Mouse (Mus musculus) intestine, embryonic 15.5 days (tissue): ENCODE measurements around the gene Eif4enif1. TPM values are rescaled to one million over a fixed set of nuclear protein-coding genes. Genes with fewer than 3 reads are reported as not detected.

Experiments used
- ATAC-seq: fragments of 200-750 bp; cut with Nextera tagmentation; 2 replicates; pipeline ENCODE4 v1.8.0; 2017; ENCODE audit warnings: moderate TSS enrichment, moderate library complexity
- H3K27ac ChIP-seq: fragments of 300-500 bp; sonication (generic); 2 replicates; pipeline ENCODE4 v1.5.1; 2015; ENCODE audit warnings: mild to moderate bottlenecking, inconsistent platforms
- H3K27me3 ChIP-seq: fragments of 300-500 bp; sonication (generic); replicated peaks from 2 replicates; pipeline ENCODE4 v1.6.1; 2015; ENCODE audit warnings: inconsistent platforms
- H3K36me3 ChIP-seq: fragments of 300-500 bp; sonication (generic); 2 replicates; pipeline ENCODE4 v1.6.1; 2015; ENCODE audit warnings: inconsistent platforms
- H3K4me1 ChIP-seq: fragments of 300-500 bp; sonication (generic); replicated peaks from 2 replicates; pipeline ENCODE4 v1.6.1; 2015; ENCODE audit warnings: inconsistent platforms
- H3K4me2 ChIP-seq: fragments of 300-500 bp; sonication (generic); replicated peaks from 2 replicates; pipeline ENCODE4 v1.6.1; 2015; ENCODE audit warnings: mild to moderate bottlenecking, inconsistent platforms
- H3K4me3 ChIP-seq: fragments of 300-500 bp; sonication (generic); replicated peaks from 2 replicates; pipeline ENCODE4 v1.5.1; 2015; ENCODE audit warnings: inconsistent platforms
- H3K9ac ChIP-seq: fragments of 300-500 bp; sonication (generic); 2 replicates; pipeline ENCODE4 v1.6.1; 2015; ENCODE audit warnings: inconsistent platforms
- H3K9me3 ChIP-seq: fragments of 300-500 bp; sonication (generic); 2 replicates; pipeline ENCODE4 v1.6.1; 2016; ENCODE audit warnings: inconsistent platforms
- WGBS: fragments of 180-500 bp; shearing (Covaris S2); methylation state at CpG from one replicate; pipeline ENCODE4 v1.1.7; 2015; 5-methylcytosine and 5-hydroxymethylcytosine counted together
- polyA plus RNA-seq: library from polyadenylated mRNA; unstranded; fragments of >200 nt; fragmentation: Nextera tagmentation; extraction: Ambion mirVana; gene quantifications from 2 replicates; pipeline ENCODE4 v1.2.1, GENCODE M21; 2015

The Eif4enif1 gene
- polyA plus RNA-seq, 1 experiment from 2014 or later, result 40.0 TPM

DNA sequence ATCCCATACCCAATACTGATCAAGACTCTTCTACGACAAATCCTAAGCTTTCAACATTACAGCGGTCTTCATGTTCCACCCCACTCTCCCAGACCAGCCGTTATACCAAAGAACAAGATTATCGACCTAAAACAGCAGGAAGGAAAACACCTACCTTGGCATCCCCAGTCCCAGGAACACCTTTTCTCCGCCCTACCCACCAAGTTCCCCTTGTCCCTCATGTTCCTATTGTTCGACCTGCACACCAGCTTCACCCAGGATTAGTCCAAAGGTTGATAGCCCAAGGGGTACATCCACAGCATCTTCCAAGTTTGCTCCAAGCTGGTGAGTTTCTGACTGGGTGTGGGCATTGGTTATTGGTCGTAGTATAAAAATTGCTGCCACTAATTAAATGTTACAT lies 40.2 kb downstream of the Eif4enif1 start:
- Histone ChIP-seq H3K27ac (no peak overlapping the region), H3K9me3 (peaks cover 3% of the 10 kb centered on the region; the same call in 1 of the 2 replicates), H3K27me3 (no peaks in the 10 kb centered on the region), H3K4me2 (no peak overlapping the region), H3K4me1 (no peaks in the 10 kb centered on the region), H3K36me3 (peaks cover 37% of the 10 kb centered on the region), H3K4me3 (no peak overlapping the region), H3K9ac (no peak overlapping the region)
- WGBS, result 93% methylated on average over 7 of the region's 7 CpGs
- ATAC-seq, result no peak

GRCm38 (mm10) chr11:3243771-3244170 lies 41.6 kb downstream of the Eif4enif1 start:
- Histone ChIP-seq H3K4me3 (no peak overlapping the region), H3K9ac (no peak overlapping the region), H3K4me1 (no peaks in the 10 kb centered on the region), H3K36me3 (peaks cover 39% of the 10 kb centered on the region), H3K9me3 (peaks cover 3% of the 10 kb centered on the region; the same call in 1 of the 2 replicates), H3K27me3 (no peaks in the 10 kb centered on the region), H3K4me2 (no peak overlapping the region), H3K27ac (no peak overlapping the region)
- no peak for ATAC-seq
- 78% methylated on average over 4 of the region's 4 CpGs for WGBS

- ATAC-seq, result no peak
- Histone ChIP-seq H3K4me1 (no peaks in the 10 kb centered on the region), H3K27ac (no peak overlapping the region), H3K9me3 (no peaks in the 10 kb centered on the region), H3K4me2 (no peak overlapping the region), H3K9ac (no peak overlapping the region), H3K36me3 (peaks cover 44% of the 10 kb centered on the region), H3K27me3 (no peaks in the 10 kb centered on the region), H3K4me3 (no peak overlapping the region)
- 92% methylated on average over 2 of the region's 2 CpGs for WGBS
Observed at GRCm38 (mm10) chr11:3247387-3247786, 45.2 kb downstream of the Eif4enif1 start.

GRCm38 (mm10) chr11:3259537-3259936 lies 57.3 kb downstream of the Eif4enif1 start:
- Histone ChIP-seq H3K27ac (no peak overlapping the region), H3K4me1 (peaks cover 5% of the 10 kb centered on the region; the same call in 1 of the 2 replicates), H3K4me2 (no peak overlapping the region), H3K27me3 (no peaks in the 10 kb centered on the region), H3K4me3 (no peak overlapping the region), H3K9ac (no peak overlapping the region), H3K9me3 (no peaks in the 10 kb centered on the region), H3K36me3 (peaks cover 38% of the 10 kb centered on the region)
- no peak for ATAC-seq
- 88% methylated on average over 1 of the region's 1 CpGs for WGBS

- H3K27me3 ChIP-seq, result no peaks in the 10 kb centered on the region
- peak; percentile 15 for ATAC-seq
- H3K9me3 ChIP-seq, result no peaks in the 10 kb centered on the region
- H3K27ac ChIP-seq, result peak overlapping the region; percentile 85
- peak overlapping the region; percentile 95 for H3K9ac ChIP-seq
- peaks cover 12% of the 10 kb centered on the region for H3K4me1 ChIP-seq
- peak overlapping the region; percentile 69 for H3K4me3 ChIP-seq
- peaks cover 13% of the 10 kb centered on the region for H3K36me3 ChIP-seq
- H3K4me2 ChIP-seq, result peak overlapping the region; percentile 62
- under 1% methylated on average over 26 of the region's 26 CpGs for WGBS
Observed at GRCm38 (mm10) chr11:3265291-3266078, 63.3 kb downstream of the Eif4enif1 start.

- H3K4me2 ChIP-seq, result peak within 1 kb of the TSS; percentile 62
- H3K27ac ChIP-seq, result peak within 1 kb of the TSS; percentile 85
- peak within 1 kb of the TSS; percentile 69 for H3K4me3 ChIP-seq
- H3K9ac ChIP-seq, result peak within 1 kb of the TSS; percentile 95
- ATAC-seq, result peak; percentile 99
- H3K9me3 ChIP-seq, result no peaks in the 10 kb centered on the region
- no peaks in the 10 kb centered on the region for H3K27me3 ChIP-seq
- under 1% methylated on average over 69 of the region's 72 CpGs for WGBS
- H3K4me1 ChIP-seq, result peaks cover 12% of the 10 kb centered on the region
- H3K36me3 ChIP-seq, result peaks cover 9% of the 10 kb centered on the region
Observed at GRCm38 (mm10) chr11:3266079-3266685, 64.0 kb downstream of the Eif4enif1 start, which contains the start of gene Drg1. Drg1 (minus strand) TSS chr11:3266415.

DNA sequence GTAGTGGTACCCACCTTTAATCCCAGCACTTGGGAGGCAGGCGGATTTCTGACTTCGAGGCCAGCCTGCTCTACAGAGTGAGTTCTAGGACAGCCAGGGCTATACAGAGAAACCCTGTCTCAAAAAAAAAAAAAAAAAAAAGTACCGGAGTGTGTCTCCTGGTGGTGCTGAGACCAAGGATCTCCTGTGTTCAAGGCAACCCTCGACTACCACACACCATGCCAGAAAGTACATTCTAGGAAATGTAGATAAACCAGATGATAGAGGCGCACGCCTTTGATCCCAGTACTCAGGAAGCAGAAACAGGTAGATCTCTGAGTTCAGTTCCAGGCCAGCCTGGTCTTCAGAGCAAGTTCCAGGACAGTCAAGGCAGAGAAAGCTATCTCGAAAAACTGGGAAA lies 64.9 kb downstream of the Eif4enif1 start:
- ATAC-seq, result no peak; the same call in 1 of the 2 replicates
- H3K4me2 ChIP-seq, result peak overlapping the region; percentile 52
- H3K9ac ChIP-seq, result peak overlapping the region; percentile 95; the same call in 1 of the 2 replicates
- peak overlapping the region; percentile 69 for H3K4me3 ChIP-seq
- no peak overlapping the region for H3K27ac ChIP-seq
- H3K27me3 ChIP-seq, result no peaks in the 10 kb centered on the region
- WGBS, result 50% methylated on average over 7 of the region's 7 CpGs
- H3K36me3 ChIP-seq, result peaks cover 3% of the 10 kb centered on the region; the same call in 1 of the 2 replicates
- H3K9me3 ChIP-seq, result no peaks in the 10 kb centered on the region
- peaks cover 12% of the 10 kb centered on the region for H3K4me1 ChIP-seq

- peaks cover 9% of the 10 kb centered on the region for H3K4me1 ChIP-seq
- no peak overlapping the region for H3K4me2 ChIP-seq
- no peak overlapping the region for H3K9ac ChIP-seq
- no peaks in the 10 kb centered on the region for H3K36me3 ChIP-seq
- 48% methylated on average over 4 of the region's 4 CpGs for WGBS
- no peaks in the 10 kb centered on the region for H3K9me3 ChIP-seq
- H3K27ac ChIP-seq, result no peak overlapping the region
- H3K4me3 ChIP-seq, result no peak overlapping the region
- no peaks in the 10 kb centered on the region for H3K27me3 ChIP-seq
- no peak for ATAC-seq
Observed at GRCm38 (mm10) chr11:3269241-3269640, 67.0 kb downstream of the Eif4enif1 start.

GRCm38 (mm10) chr11:3278351-3278750 lies 76.2 kb downstream of the Eif4enif1 start:
- H3K27ac ChIP-seq, result no peak overlapping the region
- no peak overlapping the region for H3K4me2 ChIP-seq
- no peak overlapping the region for H3K4me3 ChIP-seq
- no peaks in the 10 kb centered on the region for H3K4me1 ChIP-seq
- H3K27me3 ChIP-seq, result no peaks in the 10 kb centered on the region
- no peak for ATAC-seq
- H3K9ac ChIP-seq, result no peak overlapping the region
- WGBS, result 60% methylated on average over 5 of the region's 5 CpGs
- no peaks in the 10 kb centered on the region for H3K9me3 ChIP-seq
- no peaks in the 10 kb centered on the region for H3K36me3 ChIP-seq

DNA sequence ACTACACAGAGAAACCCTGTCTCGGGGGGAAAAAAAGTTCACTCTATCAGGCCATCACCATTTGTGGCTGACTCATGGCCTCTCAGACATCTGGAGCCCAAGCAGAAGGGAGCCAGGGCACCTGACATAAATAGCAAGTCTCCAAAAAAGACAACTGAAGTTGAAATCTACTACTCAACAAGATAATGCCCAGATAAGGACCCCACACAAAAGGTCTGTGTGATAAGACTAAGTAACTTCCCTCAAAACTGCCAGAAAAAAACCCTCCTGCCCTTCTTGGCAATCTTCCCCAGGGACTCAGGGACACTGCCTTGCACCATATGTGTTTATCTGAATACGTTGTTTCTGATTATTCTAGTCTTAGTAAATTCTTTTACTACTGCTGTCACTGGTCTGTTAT lies 77.5 kb downstream of the Eif4enif1 start:
- Histone ChIP-seq H3K9me3 (no peaks in the 10 kb centered on the region), H3K4me1 (no peaks in the 10 kb centered on the region), H3K27ac (no peak overlapping the region), H3K27me3 (no peaks in the 10 kb centered on the region), H3K36me3 (no peaks in the 10 kb centered on the region), H3K4me2 (no peak overlapping the region), H3K9ac (no peak overlapping the region), H3K4me3 (no peak overlapping the region)
- 74% methylated on average over 2 of the region's 2 CpGs for WGBS
- ATAC-seq, result no peak

DNA sequence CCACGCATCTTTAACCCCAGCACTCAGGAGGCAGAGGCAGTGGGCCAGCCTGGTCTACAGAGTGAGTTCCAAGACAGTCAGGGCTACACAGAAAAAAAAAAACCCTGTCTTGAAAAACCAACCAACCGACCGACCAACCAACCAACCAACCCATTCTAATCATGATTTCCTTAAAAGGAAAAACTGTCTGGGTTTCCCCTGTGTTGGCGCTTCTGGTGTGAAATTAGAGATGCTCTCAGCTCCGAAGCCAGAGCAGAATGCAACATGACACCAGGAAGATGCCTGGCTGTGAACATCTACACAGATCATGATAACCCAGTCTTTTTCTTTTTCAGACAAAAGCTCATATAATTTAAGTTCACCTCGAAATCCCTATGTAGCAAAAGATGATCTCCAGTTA lies 80.7 kb downstream of the Eif4enif1 start:
- Histone ChIP-seq H3K4me2 (no peak overlapping the region), H3K4me1 (peaks cover 3% of the 10 kb centered on the region), H3K27me3 (no peaks in the 10 kb centered on the region), H3K27ac (no peak overlapping the region), H3K9me3 (no peaks in the 10 kb centered on the region), H3K9ac (no peak overlapping the region), H3K4me3 (no peak overlapping the region), H3K36me3 (no peaks in the 10 kb centered on the region)
- no peak for ATAC-seq
- WGBS, result 80% methylated on average over 6 of the region's 6 CpGs

DNA sequence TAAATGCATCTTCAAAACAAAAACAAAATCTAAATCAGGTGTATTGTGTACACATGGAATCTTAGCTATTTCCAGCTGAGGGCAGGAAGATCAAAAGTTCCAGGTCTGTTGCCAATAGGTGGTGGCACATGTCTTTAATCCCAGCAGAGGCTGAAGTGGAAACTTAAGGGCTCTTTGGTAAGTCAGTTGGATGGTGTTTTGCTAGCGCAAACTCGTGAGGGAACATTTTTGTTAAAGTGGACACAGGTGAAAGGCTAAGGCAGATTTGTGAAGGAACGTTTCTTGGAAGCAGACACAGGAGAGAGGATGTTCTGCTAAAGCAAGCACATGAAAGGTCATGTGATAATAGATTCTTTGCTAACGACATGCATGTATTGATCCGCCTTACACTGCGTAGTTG lies 81.5 kb downstream of the Eif4enif1 start:
- peaks cover 11% of the 10 kb centered on the region for H3K4me1 ChIP-seq
- H3K27ac ChIP-seq, result no peak overlapping the region
- 89% methylated on average over 6 of the region's 6 CpGs for WGBS
- H3K36me3 ChIP-seq, result no peaks in the 10 kb centered on the region
- ATAC-seq, result no peak
- no peaks in the 10 kb centered on the region for H3K27me3 ChIP-seq
- no peaks in the 10 kb centered on the region for H3K9me3 ChIP-seq
- H3K9ac ChIP-seq, result no peak overlapping the region
- no peak overlapping the region for H3K4me2 ChIP-seq
- H3K4me3 ChIP-seq, result no peak overlapping the region
